Mouse (Mus musculus) kidney, adult 2 months (tissue): ENCODE data around the gene Mip.

Experiments
- CTCF ChIP-seq: fragments of 200-500 bp; conservative IDR thresholded peaks from 2 replicates; pipeline ENCODE4 v1.5.1; 2011; ENCODE audit warnings: low read depth, mild to moderate bottlenecking, control low read depth, low read length, moderate library complexity, mixed read lengths; ENCODE audit not compliant: insufficient read depth, insufficient read length
- POLR2A ChIP-seq: fragments of 200-500 bp; IDR thresholded peaks from one replicate; pipeline ENCODE4 v1.6.1; 2011; ENCODE audit warnings: low read depth, low read length, control low read depth

- TF ChIP-seq CTCF (peak; percentile 18; the same call in 1 of the 2 replicates), POLR2A (peak; percentile 50)
These were observed 14.1 kb upstream of the Mip start, which contains the start of gene Spryd4 for GRCm38 (mm10) chr10:128211390-128212108.
